Mouse (Mus musculus) MEL (cell line): Measurements from ENCODE around the gene Chat. TPM values are rescaled to one million over a fixed set of nuclear protein-coding genes. Genes with fewer than 3 reads are reported as not detected.

Experiments
- DNase-seq: peaks from one replicate; pipeline ENCODE4 v3.0.0; 2011; ENCODE audit warnings: low read depth, low spot score
- H3K27ac ChIP-seq: 2 replicates; pipeline ENCODE4 v1.5.1; 2012; ENCODE audit warnings: low read depth, mild to moderate bottlenecking, control low read depth, low read length, moderate library complexity; ENCODE audit not compliant: control insufficient read depth
- H3K27me3 ChIP-seq, 2 experiments: fragments of 150-350 bp in 1 of 2; sonication (generic) in 1 of 2; 2 replicates each; pipeline ENCODE4 v1.6.1; 2012; ENCODE audit warnings: low read length in 2 of 2, mild to moderate bottlenecking in 2 of 2, improper control_type of control experiment in 1 of 2, moderate library complexity in 1 of 2; ENCODE audit not compliant: insufficient read depth in 2 of 2, control insufficient read depth in 1 of 2
- H3K36me3 ChIP-seq, 2 experiments: 2 replicates each; pipeline ENCODE4 v1.6.1; 2012 to 2014; ENCODE audit warnings: low read length in 2 of 2, improper control_type of control experiment in 1 of 2, inconsistent platforms in 1 of 2, mild to moderate bottlenecking in 1 of 2; ENCODE audit not compliant: insufficient read depth in 2 of 2, control insufficient read depth in 1 of 2
- H3K4me1 ChIP-seq, 2 experiments: fragments of 150-350 bp in 1 of 2; sonication (generic) in 1 of 2; 2 replicates each; pipeline ENCODE4 v1.6.1; 2012; ENCODE audit warnings: low read length in 2 of 2, improper control_type of control experiment in 1 of 2, mild to moderate bottlenecking in 1 of 2; ENCODE audit not compliant: insufficient read depth in 2 of 2, control insufficient read depth in 1 of 2
- H3K4me3 ChIP-seq, 2 experiments: fragments of 150-350 bp in 1 of 2; sonication (generic) in 1 of 2; 2 replicates each; pipeline ENCODE4 v1.5.1; 2012; ENCODE audit warnings: low read depth in 2 of 2, low read length in 2 of 2, mild to moderate bottlenecking in 2 of 2, moderate library complexity in 2 of 2, control low read depth in 1 of 2, improper control_type of control experiment in 1 of 2; ENCODE audit not compliant: control insufficient read depth in 1 of 2, insufficient read depth in 1 of 2
- H3K79me2 ChIP-seq: 2 replicates; pipeline ENCODE4 v1.6.1; 2012; ENCODE audit warnings: mild to moderate bottlenecking, low read length, moderate library complexity; ENCODE audit not compliant: control insufficient read depth, poor library complexity, insufficient read depth
- H3K9ac ChIP-seq: 2 replicates; pipeline ENCODE4 v1.6.1; 2012; ENCODE audit warnings: low read depth, mild to moderate bottlenecking, control low read depth, low read length, moderate library complexity; ENCODE audit not compliant: control insufficient read depth, poor library complexity, severe bottlenecking
- H3K9me3 ChIP-seq: fragments of 150-350 bp; sonication (generic); replicated peaks from 2 replicates; pipeline ENCODE4 v1.6.1; 2012; ENCODE audit warnings: mild to moderate bottlenecking, low read length, improper control_type of control experiment, moderate library complexity; ENCODE audit not compliant: insufficient read depth
- BHLHE40 ChIP-seq: IDR thresholded peaks from 2 replicates; pipeline ENCODE4 v1.6.1; 2012; ENCODE audit warnings: low read depth, mild to moderate bottlenecking, inconsistent platforms, low read length, improper control_type of control experiment, borderline replicate concordance
- CTCF ChIP-seq, 3 experiments: IDR thresholded peaks in 2 of 3; conservative IDR thresholded peaks in 1 of 3; 2 replicates each; pipeline ENCODE4 v1.5.1; 2011 to 2012; ENCODE audit warnings: low read length in 3 of 3, low read depth in 2 of 3, mild to moderate bottlenecking in 2 of 3, improper control_type of control experiment in 1 of 3, inconsistent platforms in 1 of 3, mixed read lengths in 1 of 3, moderate library complexity in 1 of 3; ENCODE audit not compliant: control insufficient read depth in 1 of 3, insufficient read depth in 1 of 3, poor library complexity in 1 of 3, severe bottlenecking in 1 of 3
- ETS1 ChIP-seq: IDR thresholded peaks from 2 replicates; pipeline ENCODE4 v1.6.1; 2012; ENCODE audit warnings: low read depth, mild to moderate bottlenecking, inconsistent platforms, low read length, improper control_type of control experiment, moderate library complexity
- GATA1 ChIP-seq: IDR thresholded peaks from 2 replicates; pipeline ENCODE4 v1.6.1; 2011; ENCODE audit warnings: low read depth, low read length, improper control_type of control experiment
- KAT2A ChIP-seq: conservative IDR thresholded peaks from 2 replicates; pipeline ENCODE4 v1.6.1; 2012; ENCODE audit warnings: low read depth, low read length, improper control_type of control experiment, inconsistent platforms
- MAX ChIP-seq: IDR thresholded peaks from 2 replicates; pipeline ENCODE4 v1.6.1; 2011; ENCODE audit warnings: low read length, improper control_type of control experiment
- MAZ ChIP-seq: IDR thresholded peaks from 2 replicates; pipeline ENCODE4 v1.6.1; 2012; ENCODE audit warnings: low read depth, mild to moderate bottlenecking, inconsistent platforms, low read length, improper control_type of control experiment
- MXI1 ChIP-seq: IDR thresholded peaks from 2 replicates; pipeline ENCODE4 v1.6.1; 2011; ENCODE audit warnings: mild to moderate bottlenecking, low read depth, low read length, improper control_type of control experiment
- MYB ChIP-seq: IDR thresholded peaks from 2 replicates; pipeline ENCODE4 v1.6.1; 2011; ENCODE audit warnings: mild to moderate bottlenecking, low read depth, low read length, improper control_type of control experiment
- MYC ChIP-seq: IDR thresholded peaks from 2 replicates; pipeline ENCODE4 v1.6.1; 2011; ENCODE audit warnings: low read depth, mild to moderate bottlenecking, low read length, improper control_type of control experiment, moderate library complexity
- NELFE ChIP-seq: IDR thresholded peaks from 2 replicates; pipeline ENCODE4 v1.6.1; 2011; ENCODE audit warnings: low read depth, low read length, improper control_type of control experiment
- POLR2AphosphoS2 ChIP-seq: IDR thresholded peaks from 2 replicates; pipeline ENCODE4 v1.6.1; 2011; ENCODE audit warnings: low read length, improper control_type of control experiment
- POLR2AphosphoS5 ChIP-seq: IDR thresholded peaks from 2 replicates; pipeline ENCODE4 v1.6.1; 2012; ENCODE audit warnings: low read depth, borderline replicate concordance, mild to moderate bottlenecking, inconsistent platforms, low read length, moderate library complexity, mixed read lengths
- RCOR1 ChIP-seq: IDR thresholded peaks from 2 replicates; pipeline ENCODE4 v1.6.1; 2012; ENCODE audit warnings: low read depth, mild to moderate bottlenecking, inconsistent platforms, low read length, improper control_type of control experiment
- SIN3A ChIP-seq: IDR thresholded peaks from 2 replicates; pipeline ENCODE4 v1.6.1; 2012; ENCODE audit warnings: low read length, improper control_type of control experiment, inconsistent platforms
- TAL1 ChIP-seq: IDR thresholded peaks from 2 replicates; pipeline ENCODE4 v1.6.1; 2012; ENCODE audit warnings: mild to moderate bottlenecking, inconsistent platforms, low read length, moderate library complexity, mixed read lengths
- TBP ChIP-seq: IDR thresholded peaks from 2 replicates; pipeline ENCODE4 v1.8.0; 2011; ENCODE audit warnings: low read depth, low read length, improper control_type of control experiment
- UBTF ChIP-seq: IDR thresholded peaks from 2 replicates; pipeline ENCODE4 v1.6.1; 2012; ENCODE audit warnings: low read depth, mild to moderate bottlenecking, inconsistent platforms, low read length, improper control_type of control experiment, moderate library complexity, borderline replicate concordance; ENCODE audit not compliant: insufficient read depth
- USF1 ChIP-seq: IDR thresholded peaks from 2 replicates; pipeline ENCODE4 v1.6.1; 2014; ENCODE audit warnings: low read depth, mild to moderate bottlenecking, inconsistent platforms, low read length, improper control_type of control experiment, moderate library complexity
- ZKSCAN1 ChIP-seq: IDR thresholded peaks from 2 replicates; pipeline ENCODE4 v1.6.1; 2012; ENCODE audit warnings: low read depth, mild to moderate bottlenecking, inconsistent platforms, low read length, improper control_type of control experiment, moderate library complexity
- ZNF384 ChIP-seq: IDR thresholded peaks from 2 replicates; pipeline ENCODE4 v1.6.1; 2012; ENCODE audit warnings: low read depth, mild to moderate bottlenecking, inconsistent platforms, low read length, improper control_type of control experiment
- polyA plus RNA-seq, 2 experiments: library from polyadenylated mRNA; stranded (reverse) in 1 of 2; unstranded in 1 of 2; fragments of >175 nt in 1 of 2; fragments of >200 nt in 1 of 2; gene quantifications; 2 replicates each; pipeline versions ENCODE4 v1.2.1 to v1.2.4; 2012; ENCODE audit warnings: low replicate concordance in 2 of 2, low read depth in 1 of 2; ENCODE audit not compliant: insufficient read length in 2 of 2, insufficient read depth in 1 of 2, missing spikeins in 1 of 2
- total RNA-seq: library from RNA; depleted of rRNA; stranded (reverse); fragments of 300-350 nt; gene quantifications from 2 replicates; pipeline ENCODE4 v1.2.3, GENCODE M21; 2012

The Chat gene
- total and polyA plus RNA-seq, 3 experiments = not detected

GRCm38 (mm10) chr14:32501303-32501702 lies 35.5 kb upstream of the Chat start:
- TF ChIP-seq MYB (no peak), NELFE (no peak), ZKSCAN1 (no peak), SIN3A (no peak), RCOR1 (no peak), ETS1 (no peak), TBP (no peak), CTCF (IDR thresholded peaks at IDR 0.05 in 2 of 3, conservative IDR thresholded peaks at IDR 0.05 in 1 of 3; ENCODE audit: control insufficient read depth in 1 of 3, insufficient read depth in 1 of 3, low read depth in 2 of 3, low read length in 3 of 3, poor library complexity in 1 of 3, severe bottlenecking in 1 of 3) (no peak), UBTF (no peak), POLR2AphosphoS2 (no peak), TAL1 (no peak), USF1 (no peak), BHLHE40 (no peak), MAZ (no peak)
- TF ChIP-seq, all 39 proteins: peak for 0
- Histone ChIP-seq H3K4me1 (peaks cover 10 to 21% of the 10 kb centered on the region in 2 experiments), H3K36me3 (peaks cover 0 to 13% of the 10 kb centered on the region in 2 experiments; a peak in 2 of 4 replicates), H3K9ac (no peak overlapping the region), H3K27ac (no peak overlapping the region), H3K9me3 (no peaks in the 10 kb centered on the region), H3K27me3 (no peaks in the 10 kb centered on the region), H3K79me2 (no peaks in the 10 kb centered on the region), H3K4me3 (no peak overlapping the region)
- DNase-seq = no peak

GRCm38 (mm10) chr14:32496115-32496850 lies 30.5 kb upstream of the Chat start:
- peak; percentile 68 for DNase-seq
- H3K36me3 ChIP-seq = peaks cover 0 to 22% of the 10 kb centered on the region in 2 experiments; a peak in 2 of 4 replicates
- TF ChIP-seq TAL1 (no peak), MYC (peak; percentile 87), ETS1 (peak; percentile 26), GATA1 (peak; percentile 30; the same call in 1 of the 2 replicates), USF1 (peak; percentile 73), MAX (peak; percentile 88), MXI1 (peak; percentile 95), KAT2A (no peak; the same call in 1 of the 2 replicates), POLR2AphosphoS2 (no peak; the same call in 1 of the 2 replicates), ZNF384 (no peak), POLR2AphosphoS5 (no peak)
- TF ChIP-seq, all 39 proteins: peak for 6
- Histone ChIP-seq H3K9ac (peak overlapping the region; percentile 54), H3K9me3 (no peaks in the 10 kb centered on the region), H3K79me2 (no peaks in the 10 kb centered on the region), H3K27ac (peak overlapping the region; percentile 90), H3K4me1 (peaks cover 12 to 28% of the 10 kb centered on the region in 2 experiments), H3K27me3 (no peaks in the 10 kb centered on the region), H3K4me3 (peak overlapping the region; percentile 45 to 64; a peak in 3 of 4 replicates)
